Mouse (Mus musculus): ENCODE data around the gene Des. TPM values are rescaled to one million over a fixed set of nuclear protein-coding genes. Genes with fewer than 3 reads are reported as not detected.

Gene Des
- not detected for polyA plus RNA-seq (2017; shearing (Covaris generic))

DNA sequence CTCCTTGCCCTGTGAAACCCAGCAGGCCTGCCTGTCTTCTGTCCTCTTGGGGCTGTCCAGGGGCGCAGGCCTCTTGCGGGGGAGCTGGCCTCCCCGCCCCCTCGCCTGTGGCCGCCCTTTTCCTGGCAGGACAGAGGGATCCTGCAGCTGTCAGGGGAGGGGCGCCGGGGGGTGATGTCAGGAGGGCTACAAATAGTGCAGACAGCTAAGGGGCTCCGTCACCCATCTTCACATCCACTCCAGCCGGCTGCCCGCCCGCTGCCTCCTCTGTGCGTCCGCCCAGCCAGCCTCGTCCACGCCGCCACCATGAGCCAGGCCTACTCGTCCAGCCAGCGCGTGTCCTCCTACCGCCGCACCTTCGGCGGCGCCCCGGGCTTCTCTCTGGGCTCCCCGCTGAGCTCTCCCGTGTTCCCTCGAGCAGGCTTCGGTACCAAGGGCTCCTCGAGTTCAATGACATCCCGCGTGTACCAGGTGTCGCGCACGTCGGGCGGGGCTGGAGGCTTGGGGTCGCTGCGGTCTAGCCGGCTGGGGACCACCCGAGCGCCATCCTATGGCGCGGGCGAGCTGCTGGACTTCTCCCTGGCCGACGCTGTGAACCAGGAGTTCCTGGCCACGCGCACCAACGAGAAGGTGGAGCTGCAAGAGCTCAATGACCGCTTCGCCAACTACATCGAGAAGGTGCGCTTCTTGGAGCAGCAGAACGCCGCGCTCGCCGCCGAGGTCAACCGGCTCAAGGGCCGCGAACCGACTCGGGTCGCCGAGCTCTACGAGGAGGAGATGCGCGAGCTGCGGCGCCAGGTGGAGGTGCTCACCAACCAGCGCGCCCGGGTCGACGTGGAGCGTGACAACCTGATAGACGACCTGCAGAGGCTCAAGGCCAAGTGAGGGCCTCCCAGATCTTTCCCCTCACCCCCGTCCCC is at the start of gene Des:
TSS of gene Des (plus strand) at position 218 of the 920 bp plus-strand sequence.

DNA sequence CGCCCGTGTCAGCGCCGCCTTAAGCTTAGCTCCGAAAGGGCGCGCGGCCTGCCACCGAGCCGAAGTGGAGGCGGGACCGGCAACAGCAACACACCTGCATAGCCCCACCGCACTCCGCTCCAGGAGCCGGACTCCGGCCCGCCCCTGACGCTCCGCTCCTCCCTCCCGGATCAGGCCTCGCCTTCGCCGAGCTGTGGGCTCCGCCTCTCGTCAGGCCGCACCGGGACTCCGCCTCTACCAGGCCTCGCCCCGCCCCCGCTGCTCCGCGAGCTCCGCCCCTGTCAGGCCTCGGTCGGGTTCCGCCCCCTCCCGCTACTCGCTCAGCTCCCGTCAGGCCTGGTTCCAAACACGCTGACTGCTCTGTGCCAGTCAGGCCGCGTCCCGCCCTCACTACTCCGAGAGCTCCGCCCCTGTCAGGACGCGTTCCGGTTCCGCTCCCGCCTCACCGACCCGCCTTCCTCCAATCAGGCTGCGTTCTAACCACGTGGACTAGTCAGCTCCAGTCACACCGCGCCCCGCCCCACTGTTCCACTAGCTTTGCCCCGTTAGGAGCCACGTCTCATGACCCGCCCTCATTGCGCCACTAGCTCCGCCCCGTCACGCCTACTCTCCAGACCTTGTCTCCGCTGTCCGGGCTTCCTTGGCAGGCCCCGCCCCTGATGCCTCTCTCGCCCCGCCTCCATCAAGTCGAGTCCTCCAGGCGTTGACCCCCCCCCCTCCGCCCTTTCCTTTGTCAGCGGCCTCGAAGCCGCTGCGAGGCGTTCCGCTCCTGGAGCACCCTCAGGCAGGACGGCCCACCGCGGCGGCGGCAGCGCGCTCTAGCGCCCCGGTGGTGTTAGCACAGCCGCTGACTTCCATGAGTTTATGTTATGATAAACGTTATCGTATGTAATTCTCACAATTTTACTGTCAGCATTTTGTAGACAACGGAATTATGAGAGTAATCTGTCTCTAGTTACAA is 42.6 kb upstream of the Des start, which contains the start of gene Dnpep:
TSS of gene Dnpep (minus strand) at position 750 of the 961 bp plus-strand sequence.

DNA sequence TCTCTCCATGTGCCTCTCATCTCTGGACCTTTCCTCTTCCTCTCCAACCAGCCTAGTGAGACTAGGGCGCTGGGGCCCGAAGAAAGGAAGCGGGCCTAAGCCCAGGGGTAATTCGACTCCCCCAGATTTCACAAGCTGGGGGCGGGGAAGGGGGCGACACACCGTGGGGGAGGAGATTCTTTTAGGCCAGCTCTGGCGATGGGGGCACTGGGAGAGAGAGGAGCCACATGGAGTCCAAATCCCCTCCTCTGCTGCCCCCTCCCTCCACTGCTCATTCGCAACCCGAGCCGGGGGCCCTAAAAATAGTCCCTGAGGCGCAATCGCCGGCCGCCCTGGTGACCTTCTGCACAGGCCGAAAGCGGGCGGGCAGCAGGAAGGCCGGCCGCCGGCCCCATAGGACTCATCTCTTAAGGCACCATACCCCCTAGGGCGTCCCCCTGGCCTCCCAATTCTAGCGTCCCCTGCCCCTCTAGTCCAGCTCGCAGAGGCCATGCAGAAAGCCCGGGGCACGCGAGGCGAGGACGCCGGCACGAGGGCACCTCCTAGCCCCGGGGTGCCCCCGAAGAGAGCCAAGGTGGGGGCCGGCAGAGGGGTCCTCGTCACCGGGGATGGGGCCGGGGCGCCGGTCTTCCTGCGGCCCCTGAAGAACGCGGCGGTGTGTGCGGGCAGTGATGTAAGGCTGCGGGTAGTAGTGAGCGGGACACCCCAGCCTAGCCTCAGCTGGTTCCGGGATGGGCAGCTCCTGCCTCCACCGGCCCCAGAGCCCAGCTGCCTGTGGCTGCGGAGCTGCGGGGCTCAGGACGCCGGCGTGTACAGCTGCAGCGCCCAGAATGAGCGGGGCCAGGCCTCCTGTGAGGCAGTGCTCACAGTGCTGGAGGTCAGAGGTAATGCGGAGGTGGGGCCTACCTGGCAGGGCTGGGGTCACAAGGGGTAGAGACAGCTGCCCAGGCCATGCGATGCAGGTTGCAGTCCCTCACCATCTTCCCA is 15.1 kb downstream of the Des start, which contains the start of gene Speg:
TSS of gene Speg (plus strand) at position 348 of the 987 bp plus-strand sequence.

Other genes starting within 250 kb of the Des start
- gene Nhej1, start 235.1 kb upstream of the Des start, polyA plus RNA-seq (2017; shearing (Covaris generic)) = 8.2 TPM
- gene Slc23a3, start 226.4 kb upstream of the Des start, polyA plus RNA-seq (2017; shearing (Covaris generic)) = 0.17 TPM
- 172 TPM for gene Cnppd1, start 217.6 kb upstream of the Des start, polyA plus RNA-seq (2017; shearing (Covaris generic))
- 87.0 TPM for gene Retreg2, start 217.6 kb upstream of the Des start, polyA plus RNA-seq (2017; shearing (Covaris generic))
- gene Zfand2b, start 191.7 kb upstream of the Des start, polyA plus RNA-seq (2017; shearing (Covaris generic)) = 65.9 TPM
- gene Abcb6, start 179.9 kb upstream of the Des start, polyA plus RNA-seq (2017; shearing (Covaris generic)) = 5.0 TPM
- gene Ankzf1, start 168.2 kb upstream of the Des start, polyA plus RNA-seq (2017; shearing (Covaris generic)) = 23.6 TPM
- gene Atg9a, start 168.1 kb upstream of the Des start, polyA plus RNA-seq (2017; shearing (Covaris generic)) = 19.8 TPM
- gene Glb1l, start 149.5 kb upstream of the Des start, polyA plus RNA-seq (2017; shearing (Covaris generic)) = 6.6 TPM
- 59.6 TPM for gene Stk16, start 149.5 kb upstream of the Des start, polyA plus RNA-seq (2017; shearing (Covaris generic))
- gene Tuba4a, start 140.5 kb upstream of the Des start, polyA plus RNA-seq (2017; shearing (Covaris generic)) = 309 TPM
- not detected for gene A630095N17Rik, start 128.2 kb upstream of the Des start, polyA plus RNA-seq (2017; shearing (Covaris generic))
- gene Dnajb2, start 123.9 kb upstream of the Des start, polyA plus RNA-seq (2017; shearing (Covaris generic)) = 151 TPM
- 0.17 TPM for gene Ptprn, start 95.8 kb upstream of the Des start, polyA plus RNA-seq (2017; shearing (Covaris generic))
- not detected for gene Resp18, start 81.9 kb upstream of the Des start, polyA plus RNA-seq (2017; shearing (Covaris generic))
- gene Dnpep, start 42.3 kb upstream of the Des start, polyA plus RNA-seq (2017; shearing (Covaris generic)) = 48.6 TPM
- gene Speg, start 15.0 kb downstream of the Des start, polyA plus RNA-seq (2017; shearing (Covaris generic)) = 0.91 TPM
- 72.5 TPM for gene Gmppa, start 75.6 kb downstream of the Des start, polyA plus RNA-seq (2017; shearing (Covaris generic))
- not detected for gene Asic4, start 90.1 kb downstream of the Des start, polyA plus RNA-seq (2017; shearing (Covaris generic))
- gene Chpf, start 119.0 kb downstream of the Des start, polyA plus RNA-seq (2017; shearing (Covaris generic)) = 33.8 TPM
- 1.7 TPM for gene Tmem198, start 119.2 kb downstream of the Des start, polyA plus RNA-seq (2017; shearing (Covaris generic))
- gene Obsl1, start 146.1 kb downstream of the Des start, polyA plus RNA-seq (2017; shearing (Covaris generic)) = 1.2 TPM
- gene Inha, start 146.7 kb downstream of the Des start, polyA plus RNA-seq (2017; shearing (Covaris generic)) = not detected
- gene Stk11ip, start 161.2 kb downstream of the Des start, polyA plus RNA-seq (2017; shearing (Covaris generic)) = 32.1 TPM
- gene Slc4a3, start 185.9 kb downstream of the Des start, polyA plus RNA-seq (2017; shearing (Covaris generic)) = not detected